In the genomic region with DNA sequence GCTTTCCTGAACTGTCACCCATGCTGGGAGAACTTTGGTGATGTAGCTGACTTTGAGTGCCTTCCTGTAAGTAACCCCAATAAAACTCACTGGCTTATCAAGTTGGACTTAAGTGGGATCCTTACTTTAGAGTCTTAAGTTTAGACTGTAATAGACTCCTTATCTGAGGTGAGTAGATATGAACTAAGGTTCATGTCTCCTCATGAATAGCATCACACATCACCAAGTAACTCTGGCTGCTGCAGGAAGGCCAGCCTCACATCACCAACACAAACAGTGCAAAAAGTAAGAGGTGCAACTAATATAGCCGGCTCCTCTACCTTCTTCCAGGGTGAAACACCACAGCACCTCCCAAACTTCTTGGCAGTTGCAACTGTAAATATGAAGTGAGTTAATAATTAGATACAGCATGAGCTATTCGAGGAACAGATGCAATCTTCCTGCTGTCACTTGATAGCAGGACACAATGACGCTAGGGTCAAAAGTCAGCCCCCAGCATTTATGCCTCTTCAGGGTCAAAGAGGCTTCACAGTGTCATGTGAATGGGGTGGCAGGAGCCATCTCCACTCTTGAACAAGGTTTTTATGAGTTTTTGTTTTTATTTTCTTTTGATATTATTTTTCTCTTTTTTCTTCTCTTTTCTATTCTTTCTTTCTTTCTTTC, we compare ENCODE assay signal across 1 mouse cellular context.
TF ChIP-seq lines count a peak whose summit lies in the region.

No protein-coding gene starts in this region.

TF ChIP-seq in MEL, 35 proteins besides CTCF, POLR2A, EP300 and RAD21:
- TF ChIP-seq GATA1 (IDR thresholded peaks at IDR 0.05; ENCODE audit: low read depth, low read length) = 0 out of 2 replicates have a peak, but pooled peaks have one; percentile 11
- TF ChIP-seq NELFE (IDR thresholded peaks at IDR 0.05; ENCODE audit: low read depth, low read length) = no peak
- TF ChIP-seq JUND (IDR thresholded peaks at IDR 0.05; ENCODE audit: low read depth, low read length) = no peak
- 0 out of 2 replicates have a peak, but pooled peaks have one; percentile 9 for TF ChIP-seq ETS1 (IDR thresholded peaks at IDR 0.05; ENCODE audit: low read depth, low read length)
- no peak for TF ChIP-seq CHD1 (IDR thresholded peaks at IDR 0.05; ENCODE audit: low read depth, low read length)
